Mouse (Mus musculus): ENCODE measurements around the gene Gatad2a. TPM values are rescaled to one million over a fixed set of nuclear protein-coding genes. Genes with fewer than 3 reads are reported as not detected.

Gatad2a gene
- total RNA-seq, 2 experiments from 2014 or later, result 60.9 to 74.5 TPM

DNA sequence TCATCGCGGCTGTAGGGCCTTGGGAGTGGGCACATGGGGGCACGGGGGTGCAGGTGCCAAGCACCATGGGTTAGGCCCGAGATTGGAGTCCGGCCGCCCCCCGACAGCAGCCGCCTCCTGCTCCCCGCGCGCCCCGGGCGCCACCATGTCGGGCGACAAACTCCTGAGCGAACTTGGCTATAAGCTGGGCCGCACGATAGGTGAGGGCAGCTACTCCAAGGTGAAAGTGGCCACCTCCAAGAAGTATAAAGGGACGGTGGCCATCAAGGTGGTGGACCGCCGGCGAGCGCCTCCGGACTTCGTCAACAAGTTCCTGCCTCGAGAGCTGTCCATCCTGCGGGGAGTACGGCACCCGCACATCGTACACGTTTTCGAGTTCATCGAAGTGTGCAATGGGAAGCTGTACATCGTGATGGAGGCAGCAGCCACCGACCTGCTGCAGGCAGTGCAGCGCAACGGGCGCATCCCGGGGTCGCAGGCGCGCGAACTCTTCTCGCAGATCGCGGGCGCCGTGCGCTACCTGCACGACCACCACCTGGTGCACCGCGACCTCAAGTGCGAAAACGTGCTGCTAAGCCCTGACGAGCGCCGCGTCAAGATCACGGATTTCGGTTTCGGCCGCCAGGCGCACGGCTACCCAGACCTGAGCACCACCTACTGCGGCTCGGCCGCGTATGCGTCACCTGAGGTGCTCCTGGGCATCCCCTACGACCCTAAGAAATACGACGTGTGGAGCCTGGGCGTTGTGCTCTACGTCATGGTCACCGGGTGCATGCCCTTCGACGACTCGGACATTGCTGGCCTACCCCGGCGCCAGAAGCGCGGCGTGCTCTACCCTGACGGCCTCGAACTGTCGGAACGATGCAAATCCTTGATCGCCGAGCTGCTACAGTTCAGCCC is 93.8 kb downstream of the Gatad2a start, which contains the start of the genes Tssk6, Ndufa13 and Yjefn3:
TSS of gene Tssk6 (plus strand) at position 22 of the 900 bp plus-strand sequence.
TSS of gene Ndufa13 (minus strand) at position 396 of the 900 bp plus-strand sequence.
TSS of gene Yjefn3 (minus strand) at position 550 of the 900 bp plus-strand sequence.
- DNase-seq (ENCODE audit: low spot score in 2 of 2), result peak in 1 of 2 experiments; percentile 56

DNA sequence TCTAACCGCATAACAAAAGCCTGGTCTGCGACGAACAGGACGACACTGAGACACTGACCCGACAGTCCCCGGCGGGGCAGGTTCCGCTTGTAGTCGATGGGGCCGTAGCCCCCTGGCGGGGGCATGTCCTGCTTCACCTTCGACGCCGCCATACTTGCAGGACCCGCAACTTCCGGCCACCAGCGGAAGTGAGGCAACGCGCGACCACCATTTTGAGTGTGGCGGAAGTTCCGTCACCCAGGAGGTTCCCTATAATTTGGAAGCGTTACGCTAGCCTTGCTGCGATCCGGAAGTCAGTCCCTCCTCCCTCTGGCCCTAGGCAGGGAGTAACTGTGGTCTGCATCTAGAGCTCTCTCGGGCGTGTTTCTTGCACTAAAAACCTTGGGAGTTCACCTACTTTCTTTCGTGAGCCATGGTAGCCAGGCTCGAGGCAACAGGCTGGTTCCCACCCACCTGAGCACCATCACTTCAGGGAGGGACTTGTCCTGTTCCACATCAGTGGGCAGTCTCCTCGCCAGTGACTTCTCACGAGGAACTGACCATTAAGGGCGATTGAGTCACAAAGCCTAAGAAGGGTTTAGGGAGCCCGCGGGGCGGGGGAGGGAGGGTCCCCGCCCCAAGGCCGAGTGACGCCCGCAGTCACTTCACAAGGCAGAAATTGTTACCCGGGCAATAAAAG is 94.6 kb downstream of the Gatad2a start:
- DNase-seq (ENCODE audit: low spot score in 2 of 2), result peak; percentile 94 to 96

DNA sequence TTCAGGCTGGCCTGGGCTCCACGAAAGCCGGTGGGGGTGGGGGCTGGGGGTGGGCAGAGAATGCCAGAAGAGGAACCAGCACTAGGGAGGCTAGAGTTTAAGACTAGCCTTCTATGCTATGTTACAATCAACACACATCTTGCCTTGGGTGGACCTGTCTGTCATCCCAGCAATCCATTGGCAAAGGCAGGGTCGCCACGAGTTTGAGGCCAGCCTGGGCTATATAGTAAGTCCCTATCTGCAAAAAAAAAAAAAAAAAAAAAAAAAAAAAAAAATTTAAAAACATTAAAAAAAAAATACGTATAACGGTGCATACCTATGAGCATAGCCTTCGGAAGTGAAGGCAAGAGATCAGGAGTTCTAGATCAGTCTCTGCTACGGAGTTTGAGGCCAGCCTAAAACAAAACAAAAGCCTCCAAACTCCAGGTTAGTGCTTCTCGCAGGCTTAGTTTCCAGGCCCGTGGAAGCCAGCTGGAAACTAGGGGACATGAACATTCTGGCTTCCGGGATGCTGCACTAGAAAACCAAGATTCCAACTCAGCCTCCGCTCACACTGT is 95.2 kb downstream of the Gatad2a start:
- no peak for DNase-seq (ENCODE audit: low spot score in 2 of 2)

DNA sequence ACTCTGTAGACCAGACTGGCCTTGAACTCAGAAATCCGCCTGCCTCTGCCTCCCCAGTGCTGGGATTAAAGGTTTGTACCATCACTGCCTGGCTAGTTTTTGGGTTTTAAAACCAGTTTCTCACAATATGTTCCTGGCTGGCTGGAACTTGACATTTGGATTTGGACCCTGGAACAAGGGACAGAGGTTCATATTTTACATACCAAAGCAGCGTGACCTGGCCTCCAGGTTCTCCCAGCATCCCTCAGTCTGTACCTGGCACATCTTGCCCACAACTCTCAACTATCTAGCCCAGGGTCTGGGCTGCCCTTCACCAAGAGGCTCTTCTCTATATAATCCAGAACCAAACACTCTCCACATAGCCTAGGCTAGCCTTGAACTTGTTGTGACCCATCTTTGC is 96.3 kb downstream of the Gatad2a start:
- DNase-seq (ENCODE audit: low spot score in 2 of 2), result no peak

DNA sequence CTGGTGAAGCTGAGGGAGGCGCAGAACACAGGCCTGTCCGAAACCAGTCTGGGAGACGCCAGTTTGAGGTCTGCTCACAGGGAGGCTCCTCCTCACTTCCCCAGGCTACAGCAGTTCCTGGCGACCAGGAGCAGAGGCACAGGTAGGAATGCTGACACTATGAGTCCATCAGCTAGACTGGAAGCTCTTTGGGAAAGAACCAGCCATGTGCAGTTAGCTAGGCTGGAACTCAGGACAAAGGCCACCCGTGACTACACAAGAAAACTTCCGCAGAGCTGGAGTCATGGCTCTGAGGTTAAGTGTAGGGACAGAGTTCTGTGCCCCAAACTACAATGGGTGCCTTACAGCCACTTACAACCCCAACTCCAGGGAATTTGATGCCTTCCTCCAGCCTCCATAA is 98.3 kb downstream of the Gatad2a start:
- DNase-seq (ENCODE audit: low spot score in 2 of 2), result no peak

DNA sequence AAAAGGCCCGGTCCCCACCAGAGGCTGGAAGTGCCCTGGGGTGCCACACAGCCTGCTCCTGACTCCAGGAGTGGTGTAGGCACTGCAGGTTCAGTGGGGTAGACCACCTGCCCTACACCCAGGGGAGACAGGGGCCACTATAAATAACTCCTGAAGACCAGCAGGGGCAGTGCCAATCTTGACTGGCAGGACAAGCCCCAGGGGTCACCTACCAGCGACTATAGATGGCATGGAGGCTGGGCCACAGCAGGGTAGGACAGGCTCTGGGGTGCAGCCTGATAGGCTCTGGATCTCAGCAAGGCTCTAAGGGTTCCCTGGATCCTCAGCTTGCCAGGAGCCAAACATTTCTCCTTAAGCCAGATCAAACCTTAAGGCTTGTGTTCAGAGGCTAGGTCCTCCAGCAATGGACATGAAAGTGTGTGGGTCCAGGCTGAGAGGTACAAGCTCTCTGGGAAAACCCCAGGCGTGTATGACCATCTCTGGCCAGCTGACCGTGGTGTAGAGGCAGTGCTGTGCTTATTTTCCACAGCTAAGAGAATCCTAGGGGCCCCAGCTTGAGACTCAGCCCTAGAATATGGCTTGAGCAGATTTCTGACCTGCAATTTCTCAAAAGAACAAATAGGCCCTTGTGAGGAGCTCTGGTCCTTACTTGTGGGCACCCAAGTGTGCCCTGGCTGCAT is 100.3 kb downstream of the Gatad2a start:
- no peak for DNase-seq (ENCODE audit: low spot score in 2 of 2)

DNA sequence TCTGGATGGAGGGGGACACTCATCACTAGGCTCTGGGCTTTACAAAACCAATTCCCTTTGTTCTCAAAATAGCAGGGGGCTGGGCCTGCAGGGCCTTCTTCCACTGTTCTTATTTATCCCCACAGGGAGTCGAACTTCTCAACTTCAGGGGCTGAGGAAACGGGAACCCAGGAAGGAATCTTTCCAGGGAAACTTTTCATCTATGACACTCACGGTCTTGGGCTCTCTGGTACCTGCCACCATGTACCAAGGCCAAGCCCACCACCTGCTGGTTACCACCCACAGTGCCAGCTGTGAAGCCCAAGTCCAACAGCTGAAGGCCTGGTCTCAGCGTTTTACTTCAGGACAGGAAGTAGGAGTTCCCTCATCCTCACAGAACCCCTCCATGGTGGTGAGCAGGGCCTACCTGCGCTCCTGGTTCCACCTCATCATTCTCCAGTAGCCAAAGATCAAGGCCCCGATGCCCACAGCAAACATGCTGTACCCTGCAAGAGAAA is 101.3 kb downstream of the Gatad2a start:
- no peak for DNase-seq (ENCODE audit: low spot score in 2 of 2)

DNA sequence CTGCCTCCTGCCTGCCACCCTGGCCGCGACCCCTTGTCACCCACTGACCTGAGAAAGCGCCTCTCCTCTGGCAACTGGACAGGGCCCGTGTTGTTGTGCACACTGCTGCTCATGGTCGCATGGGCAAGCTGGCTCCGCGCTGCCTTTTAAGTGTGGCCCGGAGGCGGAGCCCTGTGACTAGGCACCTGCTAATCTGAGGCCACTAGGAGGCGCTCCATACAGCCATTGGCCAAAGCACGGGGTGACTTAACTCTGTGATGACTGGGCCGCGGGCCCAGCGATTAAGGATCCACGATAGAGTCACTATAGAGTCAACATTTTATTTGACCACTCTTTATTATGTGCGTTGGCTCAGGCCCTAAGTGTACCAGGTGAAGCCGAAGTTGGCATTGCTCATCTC is 102.3 kb downstream of the Gatad2a start:
- peak in 1 of 2 experiments; percentile 74 for DNase-seq (ENCODE audit: low spot score in 2 of 2)

DNA sequence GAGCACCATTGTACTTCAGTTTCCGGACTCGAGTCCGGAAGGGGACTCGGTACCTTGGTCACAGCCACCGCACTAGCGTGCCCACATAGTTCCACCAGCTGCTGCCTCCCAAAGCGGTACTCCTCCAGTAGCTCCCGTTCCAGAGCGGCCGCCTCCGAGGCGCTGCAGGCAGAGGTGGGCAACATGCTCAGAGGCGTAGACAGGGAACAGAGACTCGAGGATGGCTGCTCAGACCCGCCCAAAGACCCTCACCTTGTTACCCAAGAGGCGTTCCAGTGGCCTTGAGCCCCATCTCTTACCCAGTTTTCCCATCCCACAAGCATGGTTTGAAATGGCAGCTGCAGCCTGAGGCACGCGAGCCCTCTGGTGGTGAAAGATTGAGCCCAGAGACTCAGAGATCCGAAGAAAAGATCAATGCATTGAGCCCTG is 105.4 kb downstream of the Gatad2a start:
- DNase-seq (ENCODE audit: low spot score in 2 of 2), result peak in 1 of 2 experiments; percentile 59

DNA sequence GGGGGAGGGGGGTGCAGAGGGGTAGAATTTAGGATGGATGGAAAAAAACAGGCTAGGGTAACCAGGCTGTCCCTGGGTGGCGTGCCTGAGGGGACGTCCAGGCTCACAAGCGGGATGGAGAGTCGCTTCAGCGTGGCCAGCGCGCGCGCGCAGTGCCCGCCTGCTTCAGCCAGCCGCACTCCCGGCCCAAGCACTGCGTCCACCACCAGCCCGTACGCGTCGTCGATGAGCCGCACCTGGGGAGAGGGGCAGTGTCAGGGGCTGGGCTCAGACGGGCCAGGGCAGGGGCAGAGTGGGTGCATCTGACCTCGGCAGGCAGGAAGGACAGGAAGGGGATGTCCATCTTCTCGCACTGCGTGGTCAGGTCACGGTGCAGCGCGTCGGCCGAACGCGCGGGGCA is 107.3 kb downstream of the Gatad2a start:
- no peak for DNase-seq (ENCODE audit: low spot score in 2 of 2)

DNA sequence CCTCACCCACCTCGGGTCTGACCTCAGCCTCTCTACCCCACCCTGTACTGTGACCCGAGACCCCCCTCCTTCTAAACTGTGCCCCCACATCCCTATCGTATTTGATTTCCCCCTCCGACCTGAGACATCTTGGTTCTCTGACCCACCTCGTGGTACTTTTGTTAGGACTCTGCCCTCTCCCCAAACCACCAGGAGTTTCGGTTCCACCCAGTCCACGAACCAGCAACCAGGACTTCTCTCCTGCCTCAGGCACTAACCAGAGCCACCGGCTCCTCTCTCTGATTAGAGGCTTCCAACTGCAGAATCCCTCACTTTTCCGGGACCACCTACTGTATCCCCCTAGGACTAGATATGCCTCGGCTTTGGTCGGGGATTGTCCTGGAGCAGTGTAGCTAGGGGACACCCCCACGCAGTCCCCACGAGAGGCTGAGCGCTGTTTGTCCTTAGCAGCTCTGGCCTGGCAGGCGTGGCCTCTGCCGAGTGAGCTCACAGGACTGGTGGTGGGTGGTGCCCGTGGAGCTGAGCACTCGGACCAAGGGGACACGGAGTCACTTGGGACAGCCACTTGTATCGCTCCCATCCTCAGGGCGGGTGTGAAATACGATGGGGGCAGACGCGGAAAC is 107.8 kb downstream of the Gatad2a start:
- no peak for DNase-seq (ENCODE audit: low spot score in 2 of 2)

DNA sequence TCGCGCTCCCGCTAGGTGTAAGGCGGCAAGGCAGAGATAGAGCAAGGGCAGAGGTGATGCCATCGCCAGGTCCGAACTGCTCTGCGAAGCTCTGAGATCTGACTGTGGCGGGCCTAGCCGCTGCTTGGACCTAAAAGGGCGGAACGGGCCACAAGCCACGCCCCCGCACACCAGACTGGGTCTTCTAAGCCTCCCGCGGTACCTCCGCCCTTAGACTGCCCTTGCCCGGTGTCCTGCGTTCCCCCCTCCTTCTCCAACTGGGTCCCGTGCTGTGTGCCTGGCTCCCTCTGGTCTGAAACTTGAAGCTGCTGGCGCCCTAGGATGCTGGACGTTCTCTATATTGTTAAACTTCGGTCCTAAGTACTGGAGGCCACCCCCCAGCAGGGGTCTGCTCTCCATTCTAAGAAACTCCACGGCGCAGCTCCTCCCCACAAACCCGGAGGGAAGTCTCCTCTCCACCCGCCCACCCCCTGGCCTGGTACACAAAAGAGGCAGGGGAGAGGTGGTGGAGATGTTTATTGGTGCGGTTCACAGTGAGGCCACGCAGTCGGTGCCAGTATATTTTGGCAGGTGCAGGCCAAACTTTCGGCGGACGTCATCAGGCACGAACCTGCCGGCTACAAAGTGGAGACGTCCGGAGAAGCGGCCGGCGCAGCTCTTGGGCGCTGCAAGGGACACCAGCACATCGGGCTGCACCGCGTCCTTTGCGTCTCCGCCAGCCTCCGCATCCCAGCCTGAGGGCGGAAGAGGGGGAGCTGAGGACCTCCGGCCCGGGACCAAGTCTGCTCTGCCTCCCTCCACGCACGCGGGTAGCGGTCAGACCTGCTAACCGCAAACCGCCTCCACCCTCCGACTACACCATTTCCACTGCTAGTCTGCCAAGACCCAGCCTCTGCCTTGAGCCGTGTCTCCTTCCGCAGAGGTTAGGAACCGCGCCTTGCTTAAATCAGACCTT is 108.6 kb downstream of the Gatad2a start, which contains the start of gene Cilp2:
TSS of gene Cilp2 (minus strand) at position 399 of the 955 bp plus-strand sequence.
- DNase-seq (ENCODE audit: low spot score in 2 of 2), result peak in 1 of 2 experiments; percentile 54

DNA sequence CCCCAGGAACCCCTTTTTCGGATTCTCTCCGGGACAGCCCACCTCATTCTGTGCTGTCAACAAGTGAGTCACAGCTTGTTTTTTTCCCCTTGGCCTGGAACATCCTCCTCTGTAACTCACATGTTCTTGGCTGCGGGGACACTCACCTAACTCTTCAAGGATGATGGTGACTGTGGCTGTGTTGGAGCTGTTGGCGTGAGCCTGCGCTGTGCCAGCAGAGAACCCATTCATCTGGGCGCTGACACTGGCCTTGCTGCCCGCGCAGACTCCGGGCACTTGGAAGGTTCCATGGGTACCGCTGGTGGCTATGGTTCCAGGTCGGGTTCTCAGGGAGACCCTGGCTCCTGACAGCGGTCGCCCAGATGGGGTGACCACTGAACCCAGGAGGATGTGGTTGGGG is 112.0 kb downstream of the Gatad2a start:
- no peak for DNase-seq (ENCODE audit: low spot score in 2 of 2)

DNA sequence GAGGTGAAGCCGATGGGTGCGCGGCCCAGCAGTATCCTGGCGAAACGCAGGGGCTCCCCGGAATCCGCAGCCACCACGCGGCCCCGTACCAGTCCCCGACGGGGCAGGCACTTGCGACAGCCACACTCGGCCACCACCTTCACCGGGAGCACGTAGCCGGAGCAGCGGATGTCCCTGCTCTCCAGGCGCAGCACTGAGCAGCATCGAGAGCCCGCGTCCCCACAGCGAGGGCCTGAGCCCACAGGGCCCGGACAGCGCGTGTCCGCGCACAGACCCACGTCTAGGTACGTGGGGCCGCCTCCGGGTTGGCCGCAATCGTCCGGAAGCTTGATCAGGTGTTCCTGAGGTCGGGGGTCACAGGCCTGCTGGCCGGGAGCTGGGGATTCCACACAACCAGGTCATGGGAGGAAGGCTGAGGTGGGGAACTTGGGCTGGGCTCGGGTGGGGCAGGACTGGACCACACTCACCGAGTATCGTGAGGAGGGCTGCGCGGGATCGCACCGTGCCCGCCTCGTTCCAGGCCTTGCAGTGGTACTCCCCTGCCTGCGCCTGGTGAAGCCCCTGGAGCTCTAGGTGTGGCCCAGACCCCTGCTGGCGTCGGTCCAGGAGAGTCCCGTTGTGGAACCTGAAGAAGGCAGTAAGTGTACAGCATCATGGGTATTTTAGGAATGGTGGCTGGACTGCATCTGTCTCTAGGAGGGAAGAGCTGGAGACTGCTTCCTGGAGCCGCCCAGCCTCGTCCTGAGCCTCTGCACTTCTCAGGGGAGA is 113.2 kb downstream of the Gatad2a start:
- no peak for DNase-seq (ENCODE audit: low spot score in 2 of 2)

DNA sequence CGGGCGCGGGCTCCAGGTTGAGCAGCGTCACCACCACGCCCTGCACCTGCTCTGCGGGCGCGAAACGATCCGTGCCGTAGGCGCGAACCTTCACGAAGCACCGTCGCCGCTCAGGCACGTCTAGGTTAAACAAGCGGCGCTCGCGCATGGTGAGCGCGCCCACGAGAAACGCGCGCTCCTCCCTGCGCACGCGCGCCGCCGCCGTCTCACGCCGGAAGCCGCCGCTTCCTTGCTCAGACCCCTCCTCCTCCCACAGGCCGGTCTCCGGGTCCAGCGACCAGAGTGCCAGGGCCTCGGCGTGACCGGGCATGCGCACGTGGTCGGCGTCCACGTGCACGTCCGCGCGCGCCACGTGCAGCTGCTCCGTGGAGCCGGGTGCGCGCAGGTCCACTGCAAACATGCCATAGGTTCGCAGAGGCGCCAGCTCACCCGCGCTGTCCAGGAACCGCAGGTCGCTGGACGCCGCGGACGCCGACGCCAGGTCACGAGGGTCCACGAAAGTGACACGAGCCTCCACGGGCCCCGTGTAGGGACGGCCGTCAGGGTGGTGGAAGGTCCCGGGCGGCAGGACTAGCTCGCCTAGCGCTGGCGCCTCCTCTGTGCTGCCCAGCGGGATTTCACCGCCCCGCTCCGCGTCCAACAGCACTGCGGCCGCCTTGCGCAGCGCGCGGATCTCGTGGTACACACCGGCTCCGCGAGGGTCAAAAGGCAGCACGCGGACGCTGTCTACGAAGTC is 114.0 kb downstream of the Gatad2a start:
- DNase-seq (ENCODE audit: low spot score in 2 of 2), result peak in 1 of 2 experiments; percentile 71

DNA sequence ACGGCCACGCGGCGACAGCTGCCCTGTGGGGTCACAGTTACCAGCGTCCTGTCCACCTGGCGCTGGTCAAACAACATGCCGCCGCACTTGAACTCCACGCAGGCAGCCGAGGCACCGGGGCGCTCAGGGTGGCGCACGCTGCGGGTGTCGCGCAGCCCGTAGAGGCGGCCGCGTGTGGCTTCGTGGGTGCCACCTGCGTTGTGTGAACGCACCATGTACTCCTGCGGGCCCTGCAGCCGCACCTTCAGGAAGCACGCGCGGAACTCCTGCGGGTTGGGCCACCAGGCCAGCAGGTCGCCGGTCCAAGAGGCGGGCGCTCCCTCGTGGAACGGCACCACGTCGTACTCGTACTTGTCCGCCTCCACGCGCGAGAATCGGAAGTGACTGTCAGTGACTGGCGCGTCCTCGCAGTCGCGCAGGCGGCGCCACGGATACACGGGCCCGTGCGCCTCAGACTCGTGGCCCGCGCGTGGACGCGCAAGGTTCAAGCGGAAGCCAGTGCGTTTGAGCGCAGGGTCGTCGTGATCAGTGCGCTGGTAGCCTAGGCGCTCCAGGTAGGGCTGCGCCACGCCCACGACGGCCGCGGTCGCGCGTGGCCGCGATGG is 114.8 kb downstream of the Gatad2a start:
- no peak for DNase-seq (ENCODE audit: low spot score in 2 of 2)

DNA sequence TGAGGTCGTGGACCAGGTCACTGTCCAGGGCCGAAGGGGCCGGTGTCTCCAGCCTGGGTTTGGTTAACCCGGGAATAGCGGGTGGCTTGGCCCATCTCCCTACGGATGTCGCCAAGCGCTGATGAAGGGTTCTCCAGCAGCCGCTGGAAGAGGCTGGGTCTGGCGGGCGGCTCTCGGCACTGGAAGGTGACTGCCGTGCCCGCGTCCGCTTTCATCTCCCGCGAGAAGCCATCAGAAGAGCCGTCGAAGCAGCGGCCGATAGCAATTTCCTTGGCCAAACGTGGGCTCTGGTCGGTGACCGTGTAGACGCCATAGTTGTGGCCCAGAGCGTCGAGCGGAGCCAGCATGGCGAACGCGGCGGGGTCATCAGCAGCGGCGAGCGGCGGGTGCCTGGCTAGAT is 115.3 kb downstream of the Gatad2a start:
- DNase-seq (ENCODE audit: low spot score in 2 of 2), result no peak

Measured in gastrocnemius, postnatal 4 days (tissue).